Mouse (Mus musculus) spleen, postnatal 4 days (tissue): ENCODE data around the gene Catsperd.

Source experiments
- DNase-seq, 2 experiments: peaks; one replicate each; pipeline ENCODE4 v3.0.0; 2022; ENCODE audit warnings: low spot score in 2 of 2

Catsperd gene

DNA sequence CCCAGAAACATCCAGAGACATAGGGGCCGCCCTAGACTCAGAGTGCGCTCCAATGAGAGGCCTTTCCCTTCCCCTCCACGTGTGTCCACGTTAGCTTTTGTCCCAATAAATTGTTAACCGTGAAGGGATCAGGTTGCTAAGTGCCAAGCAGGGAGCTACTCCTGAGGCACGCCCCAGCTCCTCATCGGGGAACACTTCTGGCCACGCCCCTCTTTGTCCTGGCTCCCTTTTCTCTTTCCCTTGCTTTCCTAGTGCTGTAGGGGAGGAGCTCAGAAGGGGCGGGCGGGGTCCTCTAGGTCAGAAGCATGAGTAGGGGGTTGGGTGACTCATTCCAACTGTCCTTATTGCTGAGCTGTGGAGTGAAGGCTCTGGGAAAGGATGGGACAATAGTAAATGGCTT lies 36.4 kb downstream of the Catsperd start:
- no peak for DNase-seq

DNA sequence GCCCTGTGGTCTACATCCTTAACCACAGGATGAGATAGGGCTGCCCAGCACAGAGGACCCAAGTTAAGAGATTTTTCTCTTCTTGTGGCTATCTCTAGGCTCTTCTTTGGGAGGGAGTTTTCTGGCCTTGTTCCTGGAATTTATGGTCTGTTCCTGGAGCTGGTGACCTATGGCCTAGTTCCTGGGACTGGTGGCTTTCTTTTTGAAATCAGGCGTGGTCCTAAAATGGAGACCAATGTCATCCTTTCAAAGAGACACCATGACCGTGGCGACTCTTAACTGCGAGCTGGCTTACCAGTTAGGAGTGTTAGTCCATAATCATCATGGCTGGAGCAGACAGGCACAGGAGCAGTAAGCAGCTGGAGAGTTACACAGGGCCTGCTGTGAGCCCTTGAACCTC lies 38.4 kb downstream of the Catsperd start:
- DNase-seq = no peak

DNA sequence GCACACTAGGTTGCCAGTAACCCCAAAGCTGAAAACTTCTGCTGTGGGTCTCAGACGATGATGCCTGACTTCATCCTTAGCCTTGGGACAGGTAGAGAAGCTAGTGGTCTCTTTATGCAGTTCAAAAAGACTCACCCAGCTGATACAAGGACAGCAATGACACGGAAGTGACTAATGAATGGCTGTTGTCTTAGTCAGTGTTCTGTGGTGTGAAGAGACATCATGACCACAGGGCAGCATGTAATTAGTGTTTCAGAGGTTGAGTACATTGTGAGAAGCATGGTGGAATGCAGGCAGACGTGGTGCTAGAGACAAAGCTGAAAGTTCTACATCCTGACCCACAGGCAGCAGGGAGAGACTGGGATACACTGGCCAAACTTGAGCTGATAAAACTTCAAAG lies 39.6 kb downstream of the Catsperd start:
- DNase-seq = no peak

DNA sequence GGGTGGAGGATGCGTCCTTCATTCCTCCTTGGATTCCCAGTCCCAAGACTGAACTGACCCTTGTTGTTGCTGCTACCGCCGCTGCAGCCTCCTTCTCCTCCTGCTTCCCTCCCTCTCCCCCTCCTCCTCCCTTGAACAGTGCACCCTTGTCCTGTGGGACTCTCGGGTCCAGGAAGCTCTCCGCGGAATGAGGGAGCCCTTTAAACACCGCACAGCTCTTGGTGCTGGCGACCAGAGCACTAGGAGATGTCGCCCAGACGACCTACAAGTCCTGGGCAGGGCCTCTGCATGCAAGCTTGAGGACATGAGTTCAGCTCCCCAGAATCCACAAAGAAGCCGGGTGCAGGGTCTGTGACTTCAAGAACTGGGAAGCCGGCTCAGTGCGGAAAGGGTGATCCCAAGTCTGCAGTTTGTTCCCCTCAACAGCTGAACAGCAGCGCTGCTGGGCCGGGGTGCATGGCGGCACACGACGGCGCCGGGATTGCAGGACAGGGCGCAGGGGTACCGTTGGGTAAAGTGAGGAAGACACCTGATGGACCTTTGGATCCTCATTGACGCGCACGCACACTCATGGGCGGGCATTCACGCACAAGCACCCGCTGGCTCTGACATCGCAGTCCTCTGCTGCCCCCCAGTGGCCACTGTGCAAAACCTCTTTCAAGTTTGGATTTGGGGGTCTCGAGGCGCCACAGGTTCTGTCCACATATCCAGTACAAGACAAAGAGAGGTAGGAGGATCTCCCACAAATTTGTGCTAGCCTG lies 40.6 kb downstream of the Catsperd start:
- peak; percentile 76 to 95 for DNase-seq

DNA sequence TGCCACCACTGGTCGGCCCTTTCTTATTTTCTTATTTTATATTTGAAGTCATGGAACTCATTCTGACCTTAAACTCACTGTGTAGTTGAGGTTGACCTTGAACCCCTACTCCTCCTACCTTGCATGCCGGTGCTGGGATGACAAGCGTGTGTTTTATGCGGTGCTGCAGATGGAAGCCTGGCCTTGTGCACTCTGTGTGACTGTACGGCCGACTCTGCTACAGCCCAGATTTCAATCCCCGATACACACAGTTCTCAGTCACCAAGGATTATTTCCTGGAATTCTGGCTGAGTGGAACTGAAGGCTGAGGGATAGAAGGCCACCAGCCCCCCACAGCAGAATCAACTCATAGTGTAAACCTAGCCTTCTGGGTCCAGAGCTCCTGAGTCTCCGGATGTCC lies 41.8 kb downstream of the Catsperd start:
- no peak for DNase-seq

DNA sequence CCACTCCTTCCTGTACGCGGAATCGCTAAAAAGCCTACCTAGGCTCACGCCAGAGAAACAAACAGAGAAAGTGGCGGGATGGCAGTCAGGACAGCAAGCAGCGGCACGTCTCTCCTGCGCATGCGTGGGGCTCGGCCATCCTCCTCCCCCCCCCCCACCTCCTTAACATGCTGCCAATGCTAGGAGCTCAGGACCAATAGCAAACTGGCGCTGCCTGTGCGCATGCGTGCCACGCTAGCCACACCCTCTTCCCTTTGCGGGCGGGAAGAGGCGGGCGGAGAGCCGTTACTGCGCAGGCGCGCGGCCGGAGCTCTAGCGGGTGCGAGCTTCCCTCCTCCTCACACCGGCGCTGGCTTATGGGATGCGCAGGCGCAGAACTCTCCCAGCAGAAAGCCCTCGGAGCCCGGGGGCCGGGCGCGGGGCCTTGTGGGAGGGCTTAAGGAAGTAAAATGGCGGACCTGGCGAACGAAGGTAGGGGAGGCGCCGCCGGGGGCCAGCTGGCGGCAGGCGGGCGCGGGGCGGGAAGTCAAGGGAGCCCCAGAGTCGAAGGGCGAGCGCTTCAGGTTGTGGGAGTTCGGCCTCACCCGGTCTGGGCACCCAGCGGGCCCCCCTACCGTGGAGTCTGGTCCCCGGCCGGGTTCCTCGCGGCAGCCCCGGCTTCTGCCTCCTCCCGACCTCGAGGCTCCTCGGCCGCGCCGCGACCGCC lies 45.2 kb downstream of the Catsperd start, which contains the start of gene Ranbp3:
Gene Ranbp3 (plus strand): TSS at position 354 of the 706 bp plus-strand sequence.
- peak; percentile 99 to 100 for DNase-seq

DNA sequence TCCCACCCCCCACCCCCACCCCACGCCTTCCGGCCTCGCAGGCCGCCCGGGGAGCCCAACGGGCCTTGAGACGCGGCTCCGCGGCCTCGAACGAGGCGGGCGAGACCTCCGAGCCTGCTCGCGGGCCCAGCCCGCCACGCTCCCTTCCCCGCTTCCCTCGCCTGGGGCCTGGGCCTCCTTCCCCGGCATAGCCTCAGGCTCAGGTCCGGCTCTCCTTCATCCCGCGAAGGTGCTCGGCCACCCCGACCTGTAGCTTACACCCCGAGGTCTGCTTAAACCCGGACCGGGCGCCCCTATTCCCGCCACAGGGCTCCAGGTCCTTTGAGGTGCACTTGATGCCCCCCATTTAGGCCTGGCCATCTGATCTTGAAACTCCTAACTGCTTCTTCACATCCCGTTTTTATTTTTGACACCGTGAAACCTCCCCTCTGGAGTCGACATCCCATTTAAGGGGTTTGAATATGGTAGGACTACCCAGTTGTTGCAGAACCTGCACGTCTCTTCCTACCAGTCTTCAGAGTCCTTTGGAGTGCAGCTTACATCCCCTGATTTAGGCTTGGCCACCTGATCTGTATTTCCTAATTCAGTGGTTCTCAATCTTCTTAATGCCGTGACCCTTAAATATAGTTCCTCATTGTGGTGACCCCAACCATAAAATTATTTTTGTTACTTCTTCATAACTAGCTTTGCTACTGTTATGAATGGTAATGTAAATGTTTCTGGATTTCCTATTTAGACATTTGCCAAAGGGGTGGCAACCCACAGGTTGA lies 45.9 kb downstream of the Catsperd start:
- DNase-seq = peak; percentile 39 to 80

DNA sequence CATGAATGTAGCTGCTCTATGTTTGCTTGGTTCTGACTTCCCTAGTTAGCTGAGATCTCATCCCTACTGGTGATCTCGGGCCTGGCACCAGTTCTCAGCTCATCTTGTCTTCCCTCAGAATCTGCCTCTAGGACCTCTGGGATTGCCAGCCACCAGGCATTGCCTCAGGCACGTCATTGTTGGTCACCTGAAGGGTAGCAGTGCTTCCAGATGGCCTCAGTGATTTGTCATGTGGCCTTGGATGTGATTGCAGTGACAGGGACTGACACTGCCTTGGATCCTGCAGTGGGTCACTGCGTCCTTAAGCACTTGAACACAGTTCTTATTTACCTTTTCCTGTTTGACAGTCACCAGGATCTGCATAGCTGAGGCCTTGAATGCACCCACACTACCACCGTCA lies 53.8 kb downstream of the Catsperd start:
- DNase-seq = no peak

DNA sequence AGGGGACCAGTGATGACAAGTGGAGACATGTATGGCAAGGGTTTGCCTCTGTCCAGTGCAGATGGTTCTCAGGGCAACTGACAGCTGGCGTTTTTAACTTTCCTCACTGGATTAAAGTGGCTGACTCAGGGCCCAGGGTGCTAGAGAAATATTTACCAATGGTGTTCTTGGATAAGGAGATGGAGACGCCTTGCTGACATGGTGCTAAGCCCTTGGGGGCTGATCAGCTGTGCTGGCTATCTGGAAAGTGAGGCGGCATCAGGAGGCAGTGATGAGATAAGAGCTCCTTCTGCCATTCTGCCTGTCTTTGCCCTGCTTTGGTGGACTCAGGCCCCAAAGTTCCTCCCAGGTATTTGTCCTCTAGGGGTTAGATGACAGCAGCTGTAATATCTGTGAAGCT lies 54.9 kb downstream of the Catsperd start:
- DNase-seq = no peak

DNA sequence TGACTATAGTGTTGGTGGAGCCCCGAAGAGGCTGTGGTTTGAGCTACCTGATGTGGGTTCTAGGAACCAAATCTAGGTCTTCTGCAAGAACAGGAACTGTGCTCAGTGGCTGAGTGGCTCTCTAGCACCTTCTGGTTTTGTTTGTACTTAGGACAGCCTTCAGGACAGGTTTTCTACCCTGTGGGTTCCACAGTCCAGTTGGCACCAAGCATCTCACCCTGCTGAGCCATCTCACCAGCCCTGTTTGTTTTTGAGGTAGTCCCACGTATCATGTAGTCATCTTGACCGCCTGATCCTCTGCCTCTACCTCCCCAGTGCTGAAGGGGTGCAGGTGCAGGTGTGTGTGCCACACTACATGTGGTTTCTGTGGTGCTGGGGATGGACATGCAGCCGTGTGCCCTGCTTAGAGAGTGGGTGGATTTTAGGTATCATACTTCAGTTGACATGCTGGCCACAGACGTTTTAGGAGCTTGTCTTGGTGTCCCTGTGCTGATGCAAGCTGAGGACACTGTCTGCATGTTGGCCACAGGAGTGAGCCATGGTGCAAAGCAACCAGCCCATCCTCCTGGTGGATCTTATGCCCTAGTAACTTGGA lies 55.7 kb downstream of the Catsperd start:
- no peak for DNase-seq

DNA sequence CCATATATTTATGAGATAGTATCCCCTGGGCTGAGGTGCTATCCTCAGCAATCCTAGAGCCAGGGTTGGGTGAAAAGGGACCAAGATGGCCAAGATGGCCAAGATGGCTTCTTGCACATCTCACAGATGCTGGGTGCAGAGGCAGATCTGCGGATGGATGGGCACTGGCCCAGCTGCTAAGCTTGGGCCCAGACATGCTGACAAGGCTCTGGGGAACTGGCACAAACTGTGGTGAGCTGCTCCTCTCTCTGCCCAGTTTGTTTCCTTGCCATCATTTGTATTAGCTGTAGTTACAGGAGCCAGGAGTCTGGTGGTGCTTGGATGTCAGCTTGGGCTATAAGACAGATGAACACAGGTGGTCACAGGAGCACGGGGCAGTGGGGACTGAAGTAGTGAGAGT lies 56.7 kb downstream of the Catsperd start:
- no peak for DNase-seq

DNA sequence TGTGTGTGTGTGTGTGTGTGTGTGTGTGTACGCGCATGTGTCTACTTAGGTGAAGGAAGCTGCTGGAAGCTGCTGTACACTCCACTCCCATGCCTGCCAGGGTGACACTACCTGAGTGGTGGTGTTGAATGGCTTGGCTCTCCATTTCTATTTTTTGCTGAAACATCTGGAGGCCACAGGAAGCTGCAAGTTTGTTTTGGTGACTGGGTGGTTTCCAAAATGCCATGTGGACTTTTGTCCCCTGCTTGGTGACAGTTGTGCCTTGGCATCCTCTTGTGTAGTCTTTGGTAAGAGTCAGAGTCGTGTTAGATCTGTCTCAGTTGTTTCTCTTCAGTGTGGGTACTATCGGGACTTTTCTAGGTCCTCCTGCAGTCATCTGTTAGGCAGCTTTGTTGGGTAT lies 58.9 kb downstream of the Catsperd start:
- DNase-seq = no peak

DNA sequence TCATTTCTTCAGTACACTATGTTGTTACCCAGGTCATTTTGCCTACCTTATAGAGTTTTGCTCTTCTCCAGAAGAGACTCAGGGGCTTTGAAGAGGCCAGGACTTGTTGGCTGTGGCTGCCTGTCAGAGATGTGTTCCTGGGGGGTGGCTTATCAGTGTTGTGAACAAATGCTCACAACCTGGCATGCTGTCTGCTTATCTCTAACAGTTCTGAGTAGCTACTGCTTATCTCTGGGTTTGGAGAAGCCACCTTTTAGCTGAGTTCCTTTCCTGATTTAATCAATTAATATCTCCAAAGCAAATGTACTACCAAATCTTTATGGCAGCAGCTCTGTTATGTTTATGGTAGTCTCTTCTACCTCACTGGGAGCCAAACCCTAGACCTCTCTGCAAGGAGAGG lies 60.1 kb downstream of the Catsperd start:
- no peak for DNase-seq

DNA sequence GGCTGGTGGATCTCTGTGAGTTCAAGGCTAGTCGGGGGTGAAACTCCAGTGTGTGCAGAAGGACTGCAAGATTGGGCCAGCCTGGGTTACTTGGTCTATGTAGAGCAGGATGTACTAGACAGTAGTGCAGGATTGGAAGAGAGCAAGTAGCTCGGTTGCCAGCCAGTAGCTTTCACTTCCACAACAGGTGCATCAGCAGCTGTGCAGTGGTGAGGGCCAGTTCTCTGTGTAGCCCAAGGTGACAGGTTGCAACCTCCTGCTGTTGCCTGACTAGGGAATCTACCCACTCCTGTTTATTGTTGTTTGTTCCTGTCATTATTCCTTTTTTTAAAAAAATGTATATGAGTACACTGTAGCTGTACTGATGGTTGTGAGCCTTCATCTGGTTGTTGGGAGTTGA lies 60.7 kb downstream of the Catsperd start:
- DNase-seq = no peak

DNA sequence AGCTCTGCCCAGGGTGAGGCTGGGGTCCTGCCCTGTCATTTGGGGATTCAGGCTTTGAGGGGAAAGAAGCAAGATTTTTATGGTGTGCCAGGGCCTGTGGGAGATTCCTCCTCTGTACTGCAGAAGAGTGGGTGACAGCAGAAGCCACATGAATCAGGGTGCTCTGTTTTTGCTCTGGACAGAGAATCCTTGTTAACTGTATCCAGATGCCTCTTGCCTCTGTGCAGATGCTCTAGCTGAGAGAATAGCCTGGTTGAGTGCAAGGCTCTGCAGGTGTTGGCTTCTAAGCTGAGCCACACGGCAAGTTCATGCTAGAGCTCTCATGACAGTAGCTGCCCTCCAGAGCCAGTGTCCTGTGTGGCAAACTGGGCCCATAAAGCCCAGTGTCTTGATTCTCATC lies 65.5 kb downstream of the Catsperd start:
- DNase-seq = no peak

DNA sequence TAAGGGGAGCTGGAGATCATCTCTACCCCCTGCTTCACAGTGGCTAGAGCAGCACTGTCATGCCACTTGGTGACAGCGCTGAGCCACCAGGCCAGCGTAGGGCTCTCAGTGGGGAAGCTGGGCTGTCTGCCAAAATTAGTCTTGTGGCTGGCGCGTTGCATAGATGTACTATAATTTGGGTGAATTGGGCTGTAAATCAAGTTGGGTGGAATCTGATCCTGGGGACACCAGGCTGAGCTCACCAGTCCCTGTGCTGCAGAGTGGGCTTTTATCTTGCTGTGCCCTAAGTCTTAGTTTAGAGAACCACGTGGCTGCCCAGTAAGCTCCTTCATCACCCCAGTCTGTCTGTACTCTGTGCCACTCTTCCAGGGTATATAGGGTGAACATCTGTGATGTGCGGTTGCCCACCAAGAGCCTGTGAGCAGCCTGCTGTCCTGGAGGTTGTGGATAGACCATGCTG lies 65.9 kb downstream of the Catsperd start:
- no peak for DNase-seq

DNA sequence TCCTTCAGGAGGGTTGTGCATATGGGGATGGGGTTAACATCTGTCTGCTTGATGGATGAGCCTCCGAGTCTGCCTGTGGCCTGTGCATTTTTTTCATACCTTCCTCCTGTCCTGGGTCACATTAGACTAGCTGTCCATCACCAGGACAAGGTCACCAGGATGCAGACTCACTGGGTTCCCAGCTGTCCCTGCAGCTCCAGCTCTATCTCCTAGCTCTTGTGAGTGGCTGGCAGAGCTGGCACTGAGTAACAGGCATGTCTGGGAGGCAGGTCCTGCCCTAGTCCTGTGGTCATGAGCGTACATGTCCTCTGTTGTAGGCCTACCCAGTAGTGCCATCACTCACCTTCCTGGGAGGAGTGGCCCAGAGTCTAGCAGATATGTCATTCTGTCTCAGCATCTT lies 72.5 kb downstream of the Catsperd start:
- no peak for DNase-seq

DNA sequence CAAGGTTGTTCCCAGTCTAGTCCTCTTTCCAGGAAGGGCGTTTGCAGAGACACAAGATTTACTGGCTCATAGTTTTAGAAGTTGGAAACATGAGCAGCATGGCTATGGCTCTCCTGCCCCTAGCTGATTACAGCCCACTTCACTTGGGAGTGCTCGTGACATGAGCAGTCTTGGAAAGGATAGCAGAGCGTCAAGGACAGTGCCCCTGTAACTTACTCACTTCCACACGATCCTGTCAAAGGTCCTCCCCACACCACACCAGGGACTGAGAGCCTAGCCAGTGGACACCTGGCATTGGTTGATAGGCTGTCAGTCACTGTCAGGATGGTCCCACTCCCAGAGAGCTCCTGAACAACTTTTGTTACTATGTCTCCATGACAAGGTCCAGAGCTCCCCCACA lies 75.1 kb downstream of the Catsperd start:
- no peak for DNase-seq

DNA sequence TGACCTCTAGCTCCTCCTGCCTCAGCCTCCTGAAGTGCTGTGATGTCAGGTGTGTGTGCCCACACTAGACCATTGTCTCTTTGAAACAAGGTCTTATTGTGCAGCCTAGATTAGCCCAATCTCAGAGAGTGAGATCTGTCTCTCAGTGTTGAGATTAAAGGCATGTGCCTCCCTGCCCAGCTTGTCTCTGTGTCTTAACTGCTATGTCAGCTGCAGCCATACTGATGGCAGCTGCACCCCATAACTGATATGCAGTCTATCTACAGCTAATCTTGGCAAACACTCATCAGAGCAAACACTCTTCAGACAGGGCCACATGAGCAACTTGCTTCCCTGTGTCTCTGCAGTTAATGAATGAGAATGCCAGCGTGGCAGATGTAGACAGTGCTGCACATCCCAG lies 78.6 kb downstream of the Catsperd start:
- no peak for DNase-seq

DNA sequence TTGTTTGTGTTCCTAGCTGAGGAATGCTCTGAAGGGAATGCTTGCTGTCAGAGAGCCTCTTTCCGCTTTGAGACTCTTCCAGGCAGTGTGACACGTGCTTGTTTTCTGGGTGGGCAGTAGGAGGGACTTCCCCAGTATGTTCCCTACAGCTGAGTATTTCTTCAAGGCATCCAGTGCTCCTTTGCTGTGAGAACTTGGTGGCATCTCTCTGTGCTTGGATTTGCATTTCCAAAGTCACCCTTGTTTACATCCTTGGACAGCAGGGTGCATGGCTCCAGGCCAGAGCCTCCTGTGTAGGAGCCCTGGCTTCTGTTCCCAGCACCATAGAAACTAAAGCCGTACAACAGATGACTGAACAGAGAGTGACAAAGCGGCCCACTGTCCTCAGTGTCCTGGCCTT lies 80.7 kb downstream of the Catsperd start:
- DNase-seq = no peak

DNA sequence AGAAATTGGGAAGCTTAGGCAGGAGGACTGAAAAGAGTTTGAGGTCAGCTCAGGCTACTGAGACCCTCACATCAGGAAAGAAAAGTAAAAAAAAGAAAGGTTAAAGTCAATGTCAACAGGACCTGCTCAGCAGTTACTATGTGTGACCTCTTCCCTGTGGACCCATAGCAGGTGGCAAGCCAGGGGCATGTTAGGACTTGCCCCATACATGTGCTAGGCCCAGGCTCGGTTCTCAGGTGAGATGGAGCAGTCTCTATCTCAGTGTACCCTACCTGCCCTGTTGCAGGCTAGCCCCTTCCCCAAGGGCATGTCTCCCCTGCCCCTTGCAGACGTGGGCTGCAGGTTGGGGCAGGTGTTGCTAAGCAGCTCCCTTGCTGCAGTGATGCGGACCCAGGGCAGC lies 81.8 kb downstream of the Catsperd start:
- no peak for DNase-seq
